Mouse (Mus musculus) hindbrain, embryonic 15.5 days (tissue): ENCODE results near the gene Gins2. TPM values are rescaled to one million over a fixed set of nuclear protein-coding genes. Genes with fewer than 3 reads are reported as not detected.

Source experiments
- ATAC-seq: fragments of 200-750 bp; cut with Nextera tagmentation; 2 replicates; pipeline ENCODE4 v1.8.0; 2017; ENCODE audit warnings: low read depth, moderate number of reproducible peaks, moderate TSS enrichment; ENCODE audit not compliant: low FRiP score
- H3K27ac ChIP-seq: fragments of 300-500 bp; sonication (generic); replicated peaks from 2 replicates; pipeline ENCODE4 v1.5.1; 2015; ENCODE audit warnings: mild to moderate bottlenecking, inconsistent platforms
- H3K27me3 ChIP-seq: fragments of 300-500 bp; sonication (generic); 2 replicates; pipeline ENCODE4 v1.6.1; 2015; ENCODE audit warnings: control low read depth, inconsistent platforms
- H3K36me3 ChIP-seq: fragments of 300-500 bp; sonication (generic); 2 replicates; pipeline ENCODE4 v1.6.1; 2015; ENCODE audit warnings: control low read depth, inconsistent platforms
- H3K4me1 ChIP-seq: fragments of 300-500 bp; sonication (generic); replicated peaks from 2 replicates; pipeline ENCODE4 v1.6.1; 2015; ENCODE audit warnings: control low read depth, inconsistent platforms
- H3K4me2 ChIP-seq: fragments of 300-500 bp; sonication (generic); 2 replicates; pipeline ENCODE4 v1.6.1; 2015; ENCODE audit warnings: moderate library complexity, mild to moderate bottlenecking, inconsistent platforms
- H3K4me3 ChIP-seq: fragments of 300-500 bp; sonication (generic); 2 replicates; pipeline ENCODE4 v1.5.1; 2015; ENCODE audit warnings: mild to moderate bottlenecking, inconsistent platforms
- H3K9ac ChIP-seq: fragments of 300-500 bp; sonication (generic); 2 replicates; pipeline ENCODE4 v1.6.1; 2015; ENCODE audit warnings: inconsistent platforms
- H3K9me3 ChIP-seq: fragments of 300-500 bp; sonication (generic); 2 replicates; pipeline ENCODE4 v1.6.1; 2016; ENCODE audit warnings: control low read depth, inconsistent platforms
- WGBS: fragments of 180-500 bp; shearing (Covaris S2); methylation state at CpG from one replicate; pipeline ENCODE4 v1.1.7; 2015; 5-methylcytosine and 5-hydroxymethylcytosine counted together
- microRNA-seq: library from miRNA; unstranded; fragments of <30 nt; microRNA quantifications from one replicate; pipeline ENCODE4, GENCODE M21; 2016
- polyA plus RNA-seq: library from polyadenylated mRNA; unstranded; fragments of >200 nt; fragmentation: Nextera tagmentation; extraction: Ambion mirVana; gene quantifications from 2 replicates; pipeline ENCODE4 v1.2.1, GENCODE M21; 2015

The Gins2 gene
- polyA plus RNA-seq, 1 experiment from 2014 or later = 19.0 TPM

DNA sequence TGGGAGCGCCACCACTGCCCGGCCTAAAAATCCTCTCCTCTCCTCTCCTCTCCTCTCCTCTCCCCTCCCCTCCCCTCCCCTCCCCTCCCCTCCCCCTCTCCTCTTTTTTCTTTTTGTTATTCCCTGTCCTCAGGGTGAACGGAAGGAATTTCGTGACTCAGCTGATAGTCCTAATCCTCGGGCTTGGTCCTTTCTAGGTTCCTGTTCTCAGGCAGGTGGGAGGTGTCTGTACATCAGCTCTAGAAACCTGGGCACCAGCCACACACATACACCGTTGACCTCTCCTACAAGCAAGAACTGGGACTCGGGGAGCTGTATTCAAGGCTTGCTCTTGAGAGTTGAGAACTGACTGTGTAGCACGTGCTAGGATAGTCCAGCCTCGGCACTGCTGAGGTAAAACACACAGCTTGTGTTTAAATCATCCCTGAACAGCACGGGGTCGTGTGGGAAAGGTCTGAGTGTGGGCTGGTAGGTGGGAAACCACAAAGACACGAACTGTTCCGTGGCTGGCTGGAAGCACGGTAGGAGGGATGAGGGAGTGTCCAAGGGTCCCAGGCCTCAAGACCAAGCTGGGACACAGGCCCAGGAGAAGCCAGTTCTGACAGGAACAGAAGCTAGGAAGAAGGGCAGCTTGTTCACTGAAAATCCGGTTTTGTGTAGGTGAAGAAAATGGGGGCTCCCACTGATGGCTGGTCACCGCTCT lies 58.0 kb downstream of the Gins2 start:
- peaks cover 79% of the 10 kb centered on the region for H3K4me1 ChIP-seq
- 50% methylated on average over 16 of the region's 16 CpGs for WGBS
- H3K4me2 ChIP-seq = no peak overlapping the region

DNA sequence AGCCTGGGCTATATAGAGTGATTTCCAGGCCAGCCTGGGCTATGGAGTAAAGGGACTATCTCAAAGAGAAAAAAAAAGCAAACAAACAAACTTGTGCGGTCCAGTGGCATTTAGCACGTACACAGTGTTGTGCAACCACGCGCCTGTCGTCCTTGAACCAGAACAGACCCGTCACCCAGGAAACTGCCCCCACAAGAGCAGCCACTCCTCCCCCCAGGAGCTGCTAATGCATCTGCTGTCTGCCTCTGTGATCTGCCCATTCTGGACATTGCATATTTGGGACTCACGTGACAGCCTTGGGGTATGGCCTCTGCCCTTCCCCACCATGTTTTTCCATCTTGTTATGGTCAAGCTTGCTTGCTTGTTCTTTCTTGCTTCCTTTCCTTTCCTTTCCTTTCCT lies 59.9 kb downstream of the Gins2 start:
- no peak overlapping the region for H3K9ac ChIP-seq
- H3K4me3 ChIP-seq = no peak overlapping the region
- no peaks in the 10 kb centered on the region for H3K9me3 ChIP-seq
- ATAC-seq = no peak
- H3K4me2 ChIP-seq = no peak overlapping the region
- H3K27ac ChIP-seq = no peak overlapping the region
- WGBS = 43% methylated on average over 7 of the region's 7 CpGs
- H3K36me3 ChIP-seq = no peaks in the 10 kb centered on the region
- peaks cover 78% of the 10 kb centered on the region for H3K4me1 ChIP-seq
- H3K27me3 ChIP-seq = no peaks in the 10 kb centered on the region

More for the DNA sequence above, 58.0 kb downstream of the Gins2 start:
- Histone ChIP-seq H3K4me3 (no peak overlapping the region), H3K27ac (no peak overlapping the region), H3K9ac (no peak overlapping the region), H3K9me3 (no peaks in the 10 kb centered on the region), H3K36me3 (no peaks in the 10 kb centered on the region), H3K27me3 (no peaks in the 10 kb centered on the region)
- ATAC-seq = no peak

Small RNA genes within 50 kb of the gene (microRNA-seq; reads per million reads assigned to microRNA genes)
- 1.5 reads per million for gene Mir7687

Other genes with a start within 250 kb of the Gins2 start
- gene 1190005I06Rik, start 58.3 kb upstream of the Gins2 start, polyA plus RNA-seq = 15.8 and 17.3 TPM in 2 replicates
- gene Gm27021, start 78.8 kb upstream of the Gins2 start, polyA plus RNA-seq = 3.7 and 5.9 TPM in 2 replicates
- 1,171 and 1,185 TPM in 2 replicates for gene Cox4i1, start 78.9 kb upstream of the Gins2 start, polyA plus RNA-seq
- 114 and 124 TPM in 2 replicates for gene Emc8, start 79.3 kb upstream of the Gins2 start, polyA plus RNA-seq
- gene Irf8, start 147.1 kb upstream of the Gins2 start, polyA plus RNA-seq = 4.2 and 6.1 TPM in 2 replicates